Mouse (Mus musculus) bone marrow, adult 2 months (tissue): Measurements from ENCODE around the gene Nxpe5.

ENCODE experiments used
- CTCF ChIP-seq: fragments of 200-500 bp; IDR thresholded peaks from 2 replicates; pipeline ENCODE4 v1.5.1; 2011; ENCODE audit warnings: low read length, control low read depth; ENCODE audit not compliant: control insufficient read depth, insufficient read depth
- POLR2A ChIP-seq: fragments of 200-500 bp; IDR thresholded peaks from 2 replicates; pipeline ENCODE4 v1.6.1; 2011; ENCODE audit warnings: low read depth, mild to moderate bottlenecking, control low read depth, low read length, borderline replicate concordance; ENCODE audit not compliant: control insufficient read depth

DNA sequence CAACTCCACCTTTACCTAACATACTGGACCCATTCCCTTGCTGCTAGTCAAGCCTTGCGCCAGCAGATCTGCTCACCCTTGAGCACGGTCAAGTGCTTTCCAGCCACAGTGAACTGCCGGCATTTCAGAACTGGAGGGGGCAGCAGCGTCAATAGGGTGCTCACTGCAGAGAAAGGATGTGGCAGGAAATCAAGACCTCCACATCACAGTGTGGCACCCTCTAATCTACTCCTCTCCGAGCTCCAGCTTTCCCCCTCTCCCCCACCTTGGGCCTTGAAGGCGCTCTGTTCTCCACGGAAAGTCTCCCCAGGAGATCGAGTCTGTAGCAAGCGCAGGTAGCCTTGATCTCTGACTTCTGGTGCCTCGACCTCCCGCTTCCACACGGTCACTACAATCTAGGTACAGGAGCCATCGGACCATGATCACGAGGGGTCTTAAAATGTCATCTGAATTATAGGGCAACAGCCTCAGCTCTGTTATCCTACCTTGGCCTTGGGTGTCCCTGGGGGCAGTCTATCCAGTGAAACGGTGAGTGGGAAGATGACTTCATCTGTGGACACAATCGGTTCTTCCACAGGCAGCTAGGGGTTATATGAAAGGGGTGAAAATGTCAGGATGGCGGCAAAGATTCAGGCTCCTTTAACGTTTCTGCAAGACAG is 37.0 kb downstream of the Nxpe5 start:
- TF ChIP-seq CTCF, result no peak
- no peak for TF ChIP-seq POLR2A
